ENCODE assay signal across 8 mouse cellular contexts in genomic region chr3:133309954-133310808, GRCm38 (mm10). TPM values are rescaled to one million over a fixed set of nuclear protein-coding genes. Genes with fewer than 3 reads are reported as not detected.
DNase-seq lines count a peak whose midpoint lies in the region; ATAC-seq and TF ChIP-seq lines count a peak whose summit lies in the region.

TSS of gene Ppa2 (plus strand) at chr3:133310110.

- peak; percentile 39 for TF ChIP-seq CTCF in cortical plate, adult 2 months (IDR thresholded peaks at IDR 0.05; ENCODE audit: extremely low read depth, insufficient read depth, low read length)

- no peaks in the 10 kb centered on the region for H3K4me1 ChIP-seq in cortical plate, adult 2 months (ENCODE audit: control insufficient read depth, insufficient read depth, low read length)

- H3K27ac ChIP-seq in cortical plate, adult 2 months (ENCODE audit: insufficient read depth, low read length), result peak within 1 kb of the TSS; percentile 99

- DNase-seq in gastrocnemius, postnatal 10 days, result peak; percentile 80
- peak; percentile 90 for DNase-seq in induced T-regulatory cell, adult 2 months (ENCODE audit: low read depth)
- DNase-seq in left cerebral cortex, postnatal 10 days (ENCODE audit: extremely low spot score in 1 of 2, low spot score in 2 of 2), result peak; percentile 73 to 89
- peak; percentile 77 for DNase-seq in right cerebral cortex, postnatal 25 days
- peak; percentile 77 for DNase-seq in urinary bladder, postnatal 4 days (ENCODE audit: low spot score in 2 of 2)

- TF ChIP-seq POLR2A in cortical plate, adult 2 months (IDR thresholded peaks at IDR 0.05; ENCODE audit: extremely low read depth, insufficient read depth, low read length), result peak; percentile 81

- peak within 1 kb of the TSS; percentile 42 for H3K4me3 ChIP-seq in cortical plate, adult 2 months (ENCODE audit: insufficient read depth, low read length)

- intact Hi-C loops in left cerebral cortex, postnatal 10 days (cut with DNase I), result no loop called here

- ATAC-seq in activated CD4-positive, CD25-positive, alpha-beta regulatory T cell, adult 4 months, result peak; percentile 89
- ATAC-seq in megakaryocyte-erythroid progenitor cell, adult 5-6 weeks (replicated peaks; ENCODE audit: low FRiP score, low TSS enrichment, poor library complexity, severe bottlenecking), result peak; percentile 79

RNA-seq across cellular contexts. Expression of gene Ppa2, which starts in this region (rescaled TPM):
- polyA plus RNA-seq in activated CD4-positive, CD25-positive, alpha-beta regulatory T cell, adult 4 months (2017; shearing (Covaris generic)), result 10 to 100 TPM; 22.9 to 24.4 TPM
- 69.4 and 71.1 TPM in 2 replicates for polyA plus RNA-seq in cortical plate, adult 2 months (2012; rRNA removed)
- total RNA-seq in gastrocnemius, postnatal 10 days (2021), result 10 to 100 TPM; 51.0 to 51.3 TPM
- 10 to 100 TPM; 48.2 to 53.9 TPM for total RNA-seq in left cerebral cortex, postnatal 10 days (2021)
- 62.3 and 99.2 TPM in 2 replicates for total RNA-seq in megakaryocyte-erythroid progenitor cell, adult 5-6 weeks (2014; fragmentation: Nextera tagmentation)
- 109 and 119 TPM in 2 replicates for total RNA-seq in megakaryocyte-erythroid progenitor cell, adult 5-6 weeks (2017)

Comparison
In these comparisons a context has a peak if more than half of its experiments do, and no peak if none do; other contexts are left out.
1. Peak in every context shown above with its lines: DNase-seq, ATAC-seq, H3K4me3 ChIP-seq and H3K27ac ChIP-seq.